Mouse (Mus musculus) heart, adult 8-10 months (tissue): ENCODE measurements around the gene Csta1. TPM values are rescaled to one million over a fixed set of nuclear protein-coding genes. Genes with fewer than 3 reads are reported as not detected.

Source experiments
- DNase-seq: peaks from one replicate; pipeline ENCODE4 v3.0.0; 2022; ENCODE audit warnings: low spot score
- total RNA-seq, 4 experiments: library from RNA; stranded (reverse); gene quantifications; 2 replicates each; pipeline ENCODE4 v1.2.4; 2022

Gene Csta1
- total RNA-seq, 4 experiments from 2014 or later, result not detected

GRCm38 (mm10) chr16:36071450-36072379 lies 59.3 kb downstream of the Csta1 start, which contains the start of the genes Fam162a and Ccdc58:
Gene Fam162a (minus strand): TSS chr16:36071594.
Gene Ccdc58 (plus strand): TSS chr16:36071685.
- peak; percentile 91 for DNase-seq

DNA sequence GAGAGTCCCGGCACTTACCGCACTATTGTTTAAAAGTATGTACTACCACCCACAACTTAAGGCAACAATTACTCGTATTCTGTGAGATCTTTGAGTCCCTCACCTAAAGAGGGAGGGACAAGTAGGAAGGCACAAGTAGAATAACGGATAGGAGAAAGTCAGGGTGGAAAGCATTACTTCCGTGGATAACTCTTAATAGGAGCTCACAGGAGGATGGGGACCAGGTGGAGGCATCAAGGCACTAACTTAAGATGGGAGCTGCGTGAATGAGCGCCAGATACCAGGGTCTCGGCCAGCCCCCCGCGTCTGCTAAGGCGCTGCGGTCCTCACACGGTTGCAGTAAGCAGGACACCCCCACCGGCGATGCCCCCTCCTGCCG lies 60.0 kb downstream of the Csta1 start:
- DNase-seq, result peak; percentile 24

Other genes with a start within 250 kb of the Csta1 start
- gene Parp9, start 192.8 kb downstream of the Csta1 start, total RNA-seq, result 10 to 100 TPM in 2 of 4 experiments, 1 to 10 TPM in 2; 7.5 to 11.6 (median 9.8) TPM
- gene Dtx3l, start 192.1 kb downstream of the Csta1 start, total RNA-seq, result 10 to 100 TPM in 2 of 4 experiments, 1 to 10 TPM in 2; 8.1 to 11.3 (median 10.3) TPM
- 100 to 1,000 TPM; 115 to 133 (median 122) TPM for gene Kpna1, start 152.5 kb downstream of the Csta1 start, total RNA-seq
- 1 to 10 TPM; 2.9 to 4.2 (median 3.7) TPM for gene Wdr5b, start 90.1 kb downstream of the Csta1 start, total RNA-seq
- gene Fam162a, start 59.6 kb downstream of the Csta1 start, total RNA-seq, result 100 to 1,000 TPM; 233 to 250 (median 245) TPM
- 10 to 100 TPM; 28.4 to 36.5 (median 31.4) TPM for gene Ccdc58, start 59.6 kb downstream of the Csta1 start, total RNA-seq
- not detected for gene Stfa2l1, start 25.6 kb upstream of the Csta1 start, total RNA-seq
- not detected for gene Gm5483, start 53.0 kb upstream of the Csta1 start, total RNA-seq
- not detected for gene Gm5416, start 79.2 kb upstream of the Csta1 start, total RNA-seq
- not detected for gene 2010005H15Rik, start 90.2 kb upstream of the Csta1 start, total RNA-seq
- not detected for gene Stfa1, start 145.7 kb upstream of the Csta1 start, total RNA-seq
- gene BC117090, start 203.1 kb upstream of the Csta1 start, total RNA-seq, result not detected
- gene BC100530, start 236.5 kb upstream of the Csta1 start, total RNA-seq, result not detected